Mouse (Mus musculus): ENCODE measurements around the gene Homer1.

GRCm38 (mm10) chr13:93306545-93306944 lies 7.1 kb downstream of the Homer1 start:
- TF ChIP-seq CTCF (IDR thresholded peaks at IDR 0.05; ENCODE audit: control insufficient read depth, insufficient read depth, insufficient read length) (no peak), CEBPB (IDR thresholded peaks at IDR 0.05; ENCODE audit: low read depth) (no peak), MAX (IDR thresholded peaks at IDR 0.05) (no peak)
